Mouse (Mus musculus) cerebellum, postnatal 14 days (tissue): ENCODE data around the gene Olfr544.
"Not testable (repeated sequence)": the region's sequence is repeated elsewhere in the genome, so short reads cannot be mapped to it uniquely, and the experiment has no call there.

Experiments used
- DNase-seq, 2 experiments: peaks; one replicate each; pipeline ENCODE4 v3.0.0; 2021; ENCODE audit warnings: mixed read lengths in 2 of 2

The Olfr544 gene

DNA sequence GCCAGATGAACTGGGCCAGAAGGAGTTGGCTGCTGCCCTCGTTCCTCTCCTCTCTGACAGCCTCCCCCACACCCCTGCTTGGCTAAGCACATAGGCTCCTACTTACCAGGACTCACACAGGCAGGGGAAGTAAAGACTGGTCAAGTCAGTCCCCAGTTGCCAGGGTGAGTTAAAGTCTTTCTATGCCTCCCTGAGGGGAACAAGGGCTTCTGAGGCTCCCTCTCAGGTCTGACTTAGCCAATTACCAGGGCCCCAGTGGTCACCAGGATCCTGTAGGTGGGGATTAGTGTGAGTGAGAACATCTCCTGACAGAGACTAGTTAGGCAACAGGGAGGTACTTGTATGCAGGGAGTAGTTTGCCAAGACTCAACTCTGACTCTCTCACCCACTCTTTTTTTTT lies at the start of gene Olfr544:
Olfr544 (minus strand) TSS at position 153 of the 400 bp plus-strand sequence.
- no peak for DNase-seq

DNA sequence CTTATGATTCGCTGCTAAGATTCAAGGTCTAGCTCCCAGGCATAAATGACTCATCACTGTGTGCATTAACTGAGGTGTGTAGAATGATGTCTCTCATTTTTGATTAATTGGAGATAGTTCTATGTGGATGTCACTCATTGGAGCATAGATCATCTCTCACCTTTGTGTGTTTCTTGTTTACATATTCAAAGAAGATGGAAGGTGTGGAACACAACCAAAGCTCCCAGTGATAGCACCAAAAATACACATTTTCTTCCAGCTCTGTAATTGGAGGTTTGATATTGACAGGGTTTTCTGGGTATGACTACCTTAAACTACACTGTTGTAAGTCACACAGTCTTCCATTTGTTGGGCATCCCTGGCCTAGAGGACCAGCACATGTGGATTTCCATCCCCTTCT lies 46.3 kb upstream of the Olfr544 start, which contains the start of gene Olfr547:
Olfr547 (plus strand) TSS at position 301 of the 400 bp plus-strand sequence.
- DNase-seq = no peak

DNA sequence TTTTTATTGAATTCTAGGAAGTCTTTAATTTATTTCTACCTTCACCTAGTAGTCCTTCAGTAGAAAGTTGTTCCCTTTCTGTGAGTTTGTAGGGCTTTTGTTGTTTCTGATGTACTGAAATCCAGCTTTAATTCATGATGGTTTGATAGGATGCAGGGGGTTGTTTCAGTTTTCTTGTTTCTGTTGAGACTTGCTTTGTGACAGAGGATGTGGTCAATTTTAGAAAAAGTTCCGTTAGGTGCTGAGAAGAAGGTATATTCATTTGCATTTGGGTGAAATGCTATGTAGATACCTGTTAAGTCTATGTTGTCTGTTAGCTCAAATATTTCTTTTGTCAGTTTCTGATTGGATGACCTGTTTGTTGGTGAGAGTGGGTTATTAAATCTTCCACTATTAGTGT lies 40.9 kb upstream of the Olfr544 start:
- DNase-seq = no peak

DNA sequence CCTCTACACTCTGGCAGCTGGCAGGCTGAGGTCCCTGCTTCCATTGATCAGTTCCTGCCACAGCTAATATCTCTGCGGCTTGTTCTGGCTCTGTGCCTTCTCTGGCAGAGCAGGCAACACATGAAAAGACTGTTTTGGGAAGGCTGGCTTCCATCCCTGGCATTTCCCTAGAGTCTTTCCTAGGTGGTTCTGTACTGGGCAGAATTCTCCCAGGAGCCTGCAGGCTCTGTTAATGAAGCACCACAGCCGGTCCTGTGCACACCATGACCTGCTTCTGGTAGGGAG lies 28.9 kb upstream of the Olfr544 start:
- peak; percentile 38 to 41 for DNase-seq

DNA sequence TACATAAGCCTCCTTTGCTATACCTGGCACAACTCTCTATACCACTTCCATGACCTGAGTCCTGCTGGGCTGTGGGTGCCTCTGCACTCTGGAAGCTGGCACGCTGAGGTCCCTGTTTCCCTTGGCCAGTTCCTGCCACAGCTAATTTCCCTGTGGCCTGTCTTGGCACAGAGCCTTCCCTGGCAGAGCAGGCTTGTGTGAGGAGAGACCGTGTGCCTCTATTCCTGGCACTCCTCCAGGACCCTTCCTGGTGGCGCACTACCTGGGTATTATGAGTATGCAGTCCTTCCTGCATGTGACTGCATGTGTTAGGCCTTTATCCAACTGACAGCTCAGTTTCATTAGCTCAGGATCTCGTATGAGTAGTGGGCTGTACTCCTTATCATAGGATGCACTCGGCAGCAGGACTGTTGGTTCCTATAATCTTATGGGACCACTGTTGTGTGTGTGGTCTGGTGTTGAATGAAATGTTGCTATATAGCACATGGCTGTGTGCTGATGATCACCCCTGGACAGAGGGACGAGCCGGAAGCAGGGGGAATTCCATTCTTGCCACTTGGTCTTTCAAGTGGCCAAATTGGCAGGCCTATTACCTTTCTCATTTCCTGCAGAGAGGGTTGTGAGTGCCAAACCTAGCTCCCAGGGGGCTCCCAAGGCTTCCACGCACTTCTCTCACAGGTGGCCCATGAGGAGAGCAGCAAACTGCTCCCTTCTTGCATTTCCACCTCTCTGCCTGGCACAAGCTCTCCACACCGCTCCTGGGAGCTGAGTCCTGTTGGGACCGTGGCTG lies 28.3 kb upstream of the Olfr544 start:
- DNase-seq = peak; percentile 82

DNA sequence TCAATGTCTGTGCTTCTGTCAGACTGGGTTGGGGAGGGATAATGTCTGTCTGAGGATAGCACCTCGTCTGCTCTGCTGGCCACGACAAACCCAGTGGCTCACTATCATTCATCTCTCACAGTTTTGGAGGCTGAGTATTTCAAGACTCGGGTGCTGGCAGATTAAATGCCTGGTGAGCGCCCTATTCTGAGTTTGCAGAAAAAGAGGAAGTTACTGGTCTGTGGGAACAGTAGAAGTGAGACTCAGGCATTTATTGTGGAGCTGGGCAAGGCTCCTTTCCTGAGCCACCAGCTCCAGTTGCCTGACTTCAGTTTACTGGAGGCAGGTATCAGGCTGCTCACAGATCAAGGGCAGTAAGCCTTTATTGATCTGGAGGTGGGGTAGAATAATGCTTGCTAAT lies 26.0 kb upstream of the Olfr544 start:
- no peak for DNase-seq

DNA sequence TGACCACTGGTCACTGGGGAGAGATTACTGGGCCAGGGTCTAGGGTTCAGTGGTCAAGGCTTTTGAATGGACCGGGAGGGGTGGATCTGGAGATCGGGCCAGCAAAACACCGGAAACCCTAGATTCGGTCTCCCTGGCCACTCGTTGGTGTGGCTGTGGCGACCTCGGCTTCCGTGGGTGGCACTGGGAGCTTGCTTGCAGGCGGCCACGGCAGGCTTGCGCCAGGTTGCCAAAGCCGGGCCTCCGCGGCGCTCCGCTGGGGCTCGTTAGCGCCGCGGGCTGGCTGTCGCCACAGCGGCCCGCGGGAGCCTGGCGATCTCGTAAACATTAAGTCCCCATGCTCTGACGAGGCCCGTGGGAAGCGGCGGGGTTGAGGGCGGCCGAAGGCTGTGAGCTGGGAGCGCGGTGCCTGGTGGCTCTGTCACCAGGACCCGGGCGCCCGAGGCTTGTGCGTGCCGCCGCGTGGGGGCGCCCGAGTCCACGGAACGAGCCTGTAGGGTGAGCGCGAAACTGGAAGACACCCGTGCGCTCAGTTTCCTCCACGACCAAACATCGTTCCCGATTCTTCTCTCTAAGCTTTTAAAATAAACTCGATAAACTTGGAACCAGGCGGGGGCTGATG lies 24.8 kb upstream of the Olfr544 start:
- peak; percentile 96 to 97 for DNase-seq

DNA sequence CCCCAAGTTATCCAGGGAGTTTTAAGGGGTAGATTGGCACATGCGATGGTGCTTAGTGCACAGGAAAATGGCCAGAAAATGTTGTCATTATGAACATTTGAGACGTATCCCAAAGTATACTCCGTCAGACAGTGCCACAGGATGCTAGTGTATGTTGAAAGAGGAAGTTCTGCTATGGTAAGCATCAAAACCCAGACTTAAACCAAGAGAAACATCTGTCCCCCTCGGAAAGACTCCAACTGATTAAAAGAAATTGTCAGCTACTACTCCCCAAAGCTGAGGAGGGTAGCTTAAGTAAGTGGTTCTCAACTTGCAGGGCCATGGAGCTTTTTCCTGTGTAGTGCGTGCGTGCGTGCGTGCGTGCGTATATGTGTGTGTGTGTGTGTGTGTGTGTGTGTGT lies 23.8 kb upstream of the Olfr544 start:
- DNase-seq = no peak

DNA sequence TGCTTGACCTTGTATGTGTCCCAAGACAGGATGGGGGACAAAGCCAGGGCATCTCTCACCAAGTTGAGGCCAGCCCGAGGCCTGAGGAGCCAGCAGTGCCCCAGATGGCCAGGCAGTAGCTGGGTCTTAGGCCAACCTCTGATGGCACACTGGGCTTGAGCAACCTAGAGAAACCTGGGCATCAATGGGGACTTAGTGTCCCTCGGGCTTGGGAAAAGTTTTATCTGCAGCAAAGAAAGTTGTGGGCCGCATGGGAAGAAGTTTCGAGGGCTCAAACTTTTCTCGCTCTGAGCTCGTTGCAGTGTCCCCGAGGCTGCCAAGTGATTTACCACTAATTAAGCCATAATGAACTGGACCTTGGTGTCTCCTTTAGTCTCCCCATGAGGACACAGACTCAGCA lies 21.6 kb upstream of the Olfr544 start:
- DNase-seq = no peak

DNA sequence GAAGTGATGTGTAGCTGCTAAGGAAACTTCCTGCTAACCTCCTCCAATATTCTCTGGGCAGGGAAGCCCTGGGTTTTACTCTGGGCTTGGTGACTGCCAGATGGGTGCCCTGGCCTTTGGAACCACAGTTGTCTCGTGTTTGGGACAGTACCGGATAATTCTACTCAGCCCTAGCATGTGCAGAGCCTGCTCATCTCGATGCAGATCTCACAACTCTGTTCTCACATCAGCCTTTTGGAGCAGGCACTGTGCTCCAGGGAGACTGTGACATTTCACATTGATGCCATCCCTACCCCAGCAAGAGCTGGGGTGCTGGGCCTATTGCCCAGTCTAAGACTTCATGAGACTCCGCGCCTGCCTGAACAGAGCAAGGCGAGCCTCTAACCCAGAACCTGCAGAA lies 20.6 kb upstream of the Olfr544 start:
- DNase-seq = no peak

DNA sequence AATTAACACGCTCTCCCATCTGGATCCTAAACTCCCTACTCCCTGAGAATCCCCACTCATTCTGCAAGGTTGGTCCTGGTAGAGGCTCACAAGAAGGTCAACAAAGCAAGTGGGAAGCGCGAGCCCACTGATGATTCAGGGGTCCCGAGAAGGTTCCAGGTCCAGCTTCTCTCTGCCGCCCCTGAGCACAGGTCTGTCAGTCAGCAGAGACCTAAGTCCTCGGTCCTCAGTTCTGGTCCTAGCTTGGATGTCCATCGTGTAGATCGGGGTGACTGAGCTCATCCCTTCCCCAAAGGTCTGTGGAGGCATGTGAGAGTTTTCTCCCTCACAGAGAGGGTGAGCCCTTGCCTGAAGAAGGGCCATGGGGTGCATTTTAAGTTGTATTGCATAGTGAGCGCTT lies 20.0 kb upstream of the Olfr544 start:
- DNase-seq = no peak

DNA sequence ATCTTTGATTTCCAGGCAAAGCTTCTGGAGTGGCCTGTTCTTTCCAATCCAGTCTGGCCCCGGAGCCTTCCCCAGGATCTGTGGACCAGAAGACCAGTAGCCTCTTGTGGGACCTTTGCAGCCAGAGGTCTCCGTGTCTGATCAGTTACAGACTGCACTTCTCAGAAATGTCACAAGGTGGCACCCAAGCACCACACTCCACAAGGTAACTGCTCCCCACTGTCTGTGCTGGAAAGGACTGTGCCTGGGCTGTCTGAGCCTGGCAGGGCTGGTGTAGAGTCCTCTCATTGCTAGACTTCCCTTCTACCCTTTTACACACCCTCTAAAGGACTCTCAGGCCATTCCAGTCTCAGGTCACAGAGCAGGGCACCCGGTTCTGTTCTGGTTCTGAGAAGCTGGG lies 18.7 kb upstream of the Olfr544 start:
- DNase-seq = peak; percentile 89 to 90

DNA sequence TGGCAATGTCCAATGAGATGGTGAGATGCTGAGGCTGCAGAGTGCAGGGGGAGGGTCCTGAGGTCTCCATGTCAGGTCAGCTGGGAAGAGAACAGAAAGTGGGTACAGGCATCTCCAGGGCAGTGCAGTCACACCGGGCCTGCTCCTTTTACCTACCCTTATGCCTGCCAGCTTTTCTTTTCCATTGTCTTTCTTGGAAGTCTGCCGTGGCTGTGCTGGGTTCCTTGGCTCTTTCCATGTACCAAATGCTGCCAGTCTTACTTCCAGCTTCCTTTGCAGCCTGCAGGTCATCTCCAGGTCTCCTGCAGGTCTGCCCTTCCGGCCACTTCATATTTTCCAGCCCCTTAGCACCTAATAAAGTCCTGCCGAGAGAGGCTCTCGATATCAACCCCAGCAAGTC lies 13.9 kb upstream of the Olfr544 start:
- DNase-seq = peak; percentile 46 to 65

DNA sequence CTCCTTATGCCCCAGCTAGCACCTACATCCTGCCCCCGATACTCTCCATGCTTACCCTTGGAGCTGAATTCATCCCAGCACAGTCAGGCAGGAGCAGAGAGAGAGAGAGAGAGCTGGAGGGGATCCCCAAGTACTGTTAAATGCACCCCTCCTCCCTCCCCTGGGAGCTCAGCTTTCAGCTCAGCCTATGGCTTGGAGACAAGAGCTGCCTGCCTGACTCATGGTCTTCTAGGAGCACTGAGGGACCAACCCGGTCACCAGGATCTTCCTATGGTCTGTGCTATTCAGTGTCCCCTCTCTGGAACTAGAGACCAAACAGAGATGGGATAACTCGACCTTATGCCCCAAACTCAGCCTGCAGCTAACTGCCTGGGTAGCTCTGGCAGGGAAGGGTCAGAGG lies 11.4 kb upstream of the Olfr544 start, which contains the start of gene Olfr545:
Olfr545 (minus strand) TSS at position 101 of the 400 bp plus-strand sequence.
- no peak for DNase-seq

DNA sequence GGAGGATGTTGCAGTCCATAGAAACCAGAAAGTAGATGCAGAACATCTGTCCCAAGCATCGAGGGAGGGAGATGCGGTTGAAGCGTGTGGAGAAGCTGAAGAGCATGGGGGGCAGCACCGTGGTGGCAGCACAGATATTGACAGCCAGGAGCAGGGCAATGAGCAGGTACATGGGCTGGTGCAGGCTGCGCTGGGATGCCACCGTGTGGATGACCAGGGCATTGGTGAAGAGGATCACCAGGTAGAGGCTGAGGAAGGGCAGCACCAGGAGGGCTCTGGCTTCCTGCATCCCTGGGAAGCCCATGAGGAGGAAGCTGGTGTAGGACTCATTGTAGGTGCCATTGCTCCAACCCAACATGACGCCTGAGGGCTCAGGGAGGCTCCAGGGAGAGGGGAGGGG lies 6.3 kb upstream of the Olfr544 start:
- not testable (repeated sequence) for DNase-seq

DNA sequence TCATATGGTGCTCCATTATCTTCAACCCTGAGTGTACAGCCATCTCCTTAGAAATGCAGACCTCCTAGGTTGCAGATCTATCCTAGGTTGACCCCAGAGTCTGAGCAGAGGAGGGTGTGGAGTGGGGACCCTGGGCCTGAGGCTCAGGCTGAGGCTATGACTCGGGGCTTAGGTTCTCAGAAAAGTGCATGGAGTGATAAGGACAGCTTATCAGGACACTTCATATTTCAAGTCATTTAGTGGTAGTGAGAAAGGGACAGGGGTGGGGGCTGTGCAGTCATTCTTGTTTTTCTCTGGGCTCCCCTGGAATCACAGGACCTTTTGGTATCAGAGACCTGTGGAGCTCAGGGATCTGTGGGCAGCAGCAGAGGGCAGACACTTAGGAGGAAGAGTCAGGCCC lies 2.0 kb downstream of the Olfr544 start:
- no peak for DNase-seq

DNA sequence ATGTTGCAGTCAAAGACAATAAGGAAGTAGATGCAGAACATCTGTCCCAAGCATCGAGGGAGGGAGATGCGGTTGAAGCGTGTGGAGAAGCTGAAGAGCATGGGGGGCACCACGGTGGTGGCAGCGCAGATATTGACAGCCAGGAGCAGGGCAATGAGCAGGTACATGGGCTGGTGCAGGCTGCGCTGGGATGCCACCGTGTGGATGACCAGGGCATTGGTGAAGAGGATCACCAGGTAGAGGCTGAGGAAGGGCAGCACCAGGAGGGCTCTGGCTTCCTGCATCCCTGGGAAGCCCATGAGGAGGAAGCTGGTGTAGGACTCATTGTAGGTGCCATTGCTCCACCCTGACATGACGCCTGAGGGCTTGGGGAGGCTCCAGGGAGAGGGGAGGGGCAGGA lies 3.3 kb downstream of the Olfr544 start:
- DNase-seq = not testable (repeated sequence)

DNA sequence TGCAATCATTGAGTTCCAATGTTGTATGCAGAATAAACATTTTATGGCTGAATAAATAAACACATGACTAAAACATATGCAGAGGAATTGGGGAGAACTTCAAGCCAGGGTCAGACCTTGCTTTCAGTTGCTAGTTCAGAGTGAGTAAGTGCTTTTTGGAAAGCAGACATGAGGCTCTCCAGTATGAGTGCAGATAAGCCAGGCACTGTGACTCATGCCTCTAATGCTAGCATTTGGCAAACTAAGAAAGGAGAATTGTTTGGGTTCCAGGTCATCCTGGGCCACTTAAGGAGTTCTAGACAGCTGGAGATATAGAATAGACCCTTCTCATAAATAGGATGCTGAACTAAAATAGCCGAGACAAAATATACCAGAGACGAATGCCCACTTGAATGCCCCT lies 4.4 kb downstream of the Olfr544 start:
- DNase-seq = no peak

DNA sequence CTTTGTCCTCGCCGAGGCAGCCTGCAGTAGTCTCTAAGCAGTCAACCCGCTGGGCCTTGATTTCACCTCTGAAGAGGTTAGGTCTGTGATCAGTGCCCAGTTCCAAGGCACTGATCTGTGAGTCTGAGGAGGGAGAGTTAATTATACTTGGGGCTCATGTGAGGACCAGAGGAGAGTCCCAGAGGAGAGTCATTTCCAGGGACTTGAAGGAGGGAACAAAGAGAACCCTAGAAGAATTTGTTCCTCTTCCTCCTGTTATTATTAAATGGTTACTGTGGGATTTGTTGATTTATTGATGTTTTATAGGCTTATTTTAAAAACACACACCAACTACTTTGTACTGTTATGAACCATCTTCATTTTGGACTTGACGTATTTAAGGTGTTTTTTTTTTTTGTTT lies 6.5 kb downstream of the Olfr544 start, which contains the start of gene Olfr543:
Olfr543 (minus strand) TSS at position 101 of the 400 bp plus-strand sequence.
- DNase-seq = no peak

DNA sequence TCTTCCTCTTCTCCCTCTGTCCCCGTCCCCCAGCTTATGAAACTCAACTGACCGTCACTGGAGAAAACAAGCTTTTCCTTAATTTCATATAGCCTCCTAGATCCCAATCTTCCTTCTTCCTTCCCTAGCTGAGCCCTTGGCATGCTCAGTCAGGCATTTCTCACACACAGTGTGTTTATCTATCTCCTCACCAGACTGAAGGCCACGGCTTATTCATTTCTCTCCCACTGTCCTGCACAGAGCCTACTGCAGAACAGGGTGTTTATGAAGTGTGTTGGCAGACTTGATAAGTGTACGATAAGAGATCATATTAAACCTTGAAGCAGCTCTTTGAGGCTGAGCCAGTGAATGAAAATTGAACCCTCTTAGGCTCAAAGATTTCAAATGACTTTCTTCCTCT lies 7.3 kb downstream of the Olfr544 start:
- DNase-seq = no peak

DNA sequence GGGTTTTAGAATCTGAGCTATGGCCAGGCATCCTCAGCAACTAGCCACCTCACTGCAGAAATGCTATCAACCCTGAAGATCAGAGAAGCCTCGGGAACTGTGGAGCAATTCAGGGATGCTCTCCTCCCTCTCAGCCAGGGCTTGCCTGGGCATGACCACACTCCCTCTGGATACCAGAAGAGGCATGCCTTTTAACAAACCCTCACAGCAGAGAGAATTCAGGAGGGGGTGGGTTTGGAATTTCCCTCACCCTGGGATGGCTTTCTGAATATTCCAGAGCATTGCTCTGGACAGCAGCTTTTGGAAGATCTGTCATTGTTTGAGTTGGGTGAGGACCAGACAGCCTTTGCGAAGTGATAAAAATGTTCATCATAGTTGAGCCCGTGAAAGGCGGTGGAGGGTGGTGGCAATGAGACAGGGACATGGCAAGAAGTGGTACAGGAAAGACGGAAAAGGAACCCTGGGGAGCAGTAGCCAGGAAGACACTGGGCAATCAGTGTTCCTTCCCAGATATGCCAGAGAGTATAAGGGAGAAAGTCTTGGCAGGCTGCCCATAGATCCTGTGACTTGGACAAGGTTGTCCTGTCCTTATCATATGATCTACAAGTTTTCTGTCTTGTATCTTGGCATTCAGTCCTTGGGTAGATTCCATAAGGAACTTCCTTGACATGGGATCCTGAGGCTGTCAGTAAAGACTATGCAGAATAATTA lies 8.6 kb downstream of the Olfr544 start:
- peak in 1 of 2 experiments; percentile 47 for DNase-seq

DNA sequence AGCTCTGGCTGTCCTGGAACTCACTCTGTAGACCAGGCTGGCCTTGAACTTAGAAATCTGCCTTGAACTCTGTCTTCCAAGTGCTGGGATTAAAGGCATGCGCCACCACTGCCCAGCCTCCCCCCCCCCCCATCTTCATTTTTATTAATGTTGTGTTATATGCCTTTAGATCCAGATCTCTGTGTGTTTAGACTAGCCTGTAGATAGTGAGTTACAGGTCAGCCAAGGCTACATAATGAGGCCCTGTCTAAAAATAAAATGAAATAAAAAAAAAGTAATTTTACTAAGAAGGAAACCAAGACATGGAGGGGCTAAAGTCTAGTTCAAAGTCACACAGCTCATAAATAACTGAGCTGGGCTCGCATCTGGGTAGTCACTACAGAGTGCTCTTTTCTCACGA lies 9.2 kb downstream of the Olfr544 start:
- no peak for DNase-seq

DNA sequence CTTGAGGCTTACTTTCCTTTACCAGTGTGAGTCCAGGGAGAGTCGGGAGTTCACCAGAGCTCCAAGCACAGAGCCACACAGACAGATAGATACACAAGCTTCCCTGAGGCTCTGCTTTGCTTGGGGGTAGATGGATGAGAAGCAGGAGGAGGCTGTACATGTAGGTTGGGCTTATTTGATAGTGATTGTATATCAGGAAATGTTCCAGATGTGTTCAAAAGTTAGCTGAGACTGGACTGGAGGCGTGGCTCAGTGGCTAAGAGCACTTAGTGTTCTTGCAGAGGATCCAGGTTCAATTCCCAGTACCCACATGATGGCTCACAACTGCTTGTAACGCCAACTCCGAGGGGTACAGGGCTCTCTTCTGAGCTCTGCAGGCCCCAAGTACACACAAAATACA lies 9.7 kb downstream of the Olfr544 start:
- no peak for DNase-seq

DNA sequence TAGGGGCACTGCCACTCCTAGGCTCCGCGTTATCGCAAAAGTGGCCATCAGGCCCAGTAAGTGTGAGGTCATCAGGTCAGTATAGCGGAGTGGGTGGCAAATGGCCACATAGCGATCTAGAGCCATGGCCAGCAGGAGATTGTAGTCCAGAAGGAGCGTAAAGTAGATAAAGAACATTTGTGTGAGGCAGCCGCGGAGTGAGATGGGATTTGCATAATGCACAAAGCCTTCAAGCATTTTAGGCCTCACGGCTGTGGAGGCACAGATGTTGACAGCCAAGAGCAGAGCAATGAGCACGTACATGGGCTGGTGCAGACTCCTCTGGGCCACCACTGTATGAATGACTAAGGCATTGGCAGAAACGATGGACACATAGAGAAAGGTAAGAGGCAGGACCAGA lies 10.7 kb downstream of the Olfr544 start:
- DNase-seq = no peak
